Mouse (Mus musculus) cerebellum, postnatal 14 days (tissue): ENCODE results near the gene Tlnrd1.

ENCODE experiments used
- DNase-seq, 2 experiments: peaks; one replicate each; pipeline ENCODE4 v3.0.0; 2021; ENCODE audit warnings: mixed read lengths in 2 of 2

Gene Tlnrd1

DNA sequence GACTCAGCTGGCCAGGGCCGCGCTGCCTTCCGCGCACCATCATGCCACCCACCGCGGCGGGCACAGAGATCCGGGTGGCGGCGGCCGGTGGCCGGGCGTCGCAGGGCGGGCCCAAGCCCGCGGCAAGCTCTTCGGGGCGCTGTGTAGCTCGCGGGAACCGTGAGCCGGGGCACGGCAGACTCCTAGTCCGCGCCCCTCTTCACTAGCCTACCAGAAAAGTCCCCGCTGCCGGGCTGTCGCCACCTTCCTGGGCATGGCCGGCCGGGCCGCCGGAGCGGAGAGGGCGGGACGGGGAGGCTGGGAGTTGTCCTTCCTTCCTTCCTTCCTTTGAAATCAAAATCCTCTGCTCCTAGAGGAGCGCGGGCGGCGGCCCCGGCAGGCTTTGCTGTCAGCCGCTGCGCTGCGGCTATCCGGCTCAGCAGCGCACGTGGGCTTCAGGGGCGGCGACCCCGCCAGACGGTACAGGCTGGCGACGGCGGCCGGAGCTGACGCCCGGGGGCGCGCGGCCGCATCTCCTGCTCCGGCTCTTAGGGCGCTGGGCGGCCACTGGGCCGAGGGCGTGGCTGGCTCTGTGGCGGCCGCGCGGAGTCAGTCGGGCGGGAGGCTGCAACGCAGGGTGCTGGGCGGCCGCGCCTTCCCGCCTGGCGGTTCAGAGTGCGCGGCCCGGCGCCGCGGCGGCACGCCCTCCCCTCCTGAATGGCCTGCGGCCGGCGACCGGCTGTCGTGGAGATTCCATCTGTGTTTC is 657 bp downstream of the Tlnrd1 start:
- DNase-seq, result peak; percentile 65 to 75

- DNase-seq, result peak; percentile 57 to 62
Observed at GRCm38 (mm10) chr7:83882633-83883275, 1.4 kb downstream of the Tlnrd1 start.

GRCm38 (mm10) chr7:83882150-83882632 is 1.9 kb downstream of the Tlnrd1 start:
- DNase-seq, result peak in 1 of 2 experiments; percentile 35

GRCm38 (mm10) chr7:83878676-83879448 is 5.2 kb downstream of the Tlnrd1 start:
- DNase-seq, result no peak

GRCm38 (mm10) chr7:83877088-83877487 is 7.0 kb downstream of the Tlnrd1 start:
- DNase-seq, result no peak

DNA sequence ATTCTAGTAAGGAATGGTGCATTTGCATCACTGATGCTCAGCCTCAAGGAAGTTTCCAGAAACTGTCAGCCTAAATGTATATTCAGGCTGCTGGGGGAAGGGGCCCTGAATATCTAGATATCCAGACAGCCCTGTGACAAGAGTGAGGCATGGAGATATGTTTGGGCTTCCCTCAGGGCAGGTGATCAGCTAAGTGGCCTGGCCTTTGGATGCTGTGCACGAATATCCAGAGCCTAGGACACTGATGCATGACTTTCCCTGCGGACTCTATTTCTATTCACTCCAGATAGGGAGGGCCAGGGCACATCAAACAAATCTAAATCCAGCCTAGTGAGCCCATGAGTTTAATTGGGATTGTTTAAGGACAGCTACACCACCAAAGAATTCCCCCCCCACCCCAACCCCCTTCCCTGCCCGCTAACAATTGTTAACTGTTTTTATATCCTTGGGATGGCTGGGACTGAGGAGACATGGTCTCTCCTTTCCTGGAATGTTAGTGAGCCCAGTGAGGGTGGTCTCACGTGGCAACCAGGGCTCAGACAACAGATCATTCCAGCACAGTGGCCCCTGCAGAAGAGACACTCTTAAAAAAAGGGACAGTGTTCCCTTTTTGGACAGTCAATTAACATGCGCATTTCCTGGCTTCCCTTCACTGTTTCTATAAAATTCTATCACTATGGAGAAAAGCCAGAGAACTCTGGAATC is 14.1 kb downstream of the Tlnrd1 start:
- no peak for DNase-seq

DNA sequence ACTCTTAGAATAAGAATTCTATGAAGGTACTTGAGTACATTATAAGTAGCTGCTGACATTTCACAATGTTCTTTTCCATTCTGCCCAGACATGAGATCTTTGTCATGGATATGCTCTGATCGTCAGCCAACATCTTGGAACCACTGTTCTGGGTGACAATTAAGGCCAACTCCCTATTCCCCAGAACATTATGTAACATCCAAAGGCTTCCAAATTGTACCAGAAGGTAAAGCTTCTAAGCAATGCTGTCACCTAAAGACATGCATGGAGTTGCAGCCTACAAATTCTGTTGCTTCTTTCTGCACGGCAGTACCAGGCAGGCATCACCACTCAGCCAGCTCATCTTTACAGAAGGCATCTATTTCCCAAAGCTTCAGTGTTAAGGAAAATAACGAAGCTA is 15.9 kb downstream of the Tlnrd1 start:
- DNase-seq, result no peak

- DNase-seq, result no peak
Observed at GRCm38 (mm10) chr7:83863554-83863953, 20.6 kb downstream of the Tlnrd1 start.

DNA sequence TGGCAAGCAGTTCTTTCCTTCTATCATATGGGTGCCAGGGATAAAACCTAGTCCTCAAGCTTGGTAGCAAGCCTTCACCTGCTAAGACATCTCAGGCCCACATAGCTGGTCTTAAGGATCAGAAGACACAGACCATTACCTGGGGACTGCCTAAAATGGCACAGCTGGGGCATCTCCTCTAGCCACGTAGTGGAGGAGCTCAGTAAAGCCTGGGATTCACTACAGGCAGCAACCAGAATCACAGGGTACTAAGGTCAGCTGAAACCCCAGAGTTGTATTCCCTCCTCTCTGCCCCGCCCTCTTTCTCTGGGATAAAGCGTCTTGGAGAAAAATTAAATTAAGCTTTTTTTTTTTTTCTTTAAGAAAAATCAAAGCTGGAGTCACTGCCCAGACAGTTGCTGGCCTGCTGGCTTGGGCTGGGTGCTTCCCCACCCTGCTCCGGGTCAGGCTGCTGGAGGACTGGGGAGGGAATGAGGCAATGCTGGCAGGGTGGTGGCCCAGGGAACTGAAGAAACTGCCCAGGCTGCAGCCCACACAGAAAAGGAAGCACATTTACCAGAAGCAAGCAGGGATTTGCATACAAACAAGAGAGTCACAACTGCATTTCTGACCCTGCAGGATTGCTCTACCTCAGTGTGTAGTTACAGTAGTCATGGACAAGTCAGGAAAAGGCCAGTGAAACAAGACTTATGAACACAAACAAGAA is 24.6 kb downstream of the Tlnrd1 start:
- no peak for DNase-seq

- DNase-seq, result no peak
Observed at GRCm38 (mm10) chr7:83857921-83858320, 26.2 kb downstream of the Tlnrd1 start.

GRCm38 (mm10) chr7:83857208-83857488 is 27.0 kb downstream of the Tlnrd1 start:
- DNase-seq, result no peak

GRCm38 (mm10) chr7:83856353-83857207 is 27.5 kb downstream of the Tlnrd1 start:
- DNase-seq, result no peak

DNA sequence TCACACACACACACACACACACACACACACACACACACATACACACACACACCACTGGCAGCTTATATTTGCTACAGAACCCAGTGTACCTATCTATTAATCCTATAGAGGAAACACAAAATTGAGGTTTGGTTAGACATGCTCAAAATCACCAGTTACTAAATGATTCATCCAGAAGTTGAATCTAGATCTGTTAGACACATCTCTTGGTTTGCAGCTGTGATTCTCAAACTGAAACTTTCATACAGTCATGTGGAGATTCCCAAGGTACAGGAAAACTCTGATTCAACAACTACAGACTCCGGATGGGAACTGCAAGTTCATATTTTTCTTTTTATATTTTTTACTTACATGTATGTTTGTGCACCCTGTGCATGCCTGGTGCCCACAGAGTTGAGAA is 28.9 kb downstream of the Tlnrd1 start:
- DNase-seq, result no peak

- no peak for DNase-seq
Observed at GRCm38 (mm10) chr7:83852381-83853380, 31.4 kb downstream of the Tlnrd1 start.

DNA sequence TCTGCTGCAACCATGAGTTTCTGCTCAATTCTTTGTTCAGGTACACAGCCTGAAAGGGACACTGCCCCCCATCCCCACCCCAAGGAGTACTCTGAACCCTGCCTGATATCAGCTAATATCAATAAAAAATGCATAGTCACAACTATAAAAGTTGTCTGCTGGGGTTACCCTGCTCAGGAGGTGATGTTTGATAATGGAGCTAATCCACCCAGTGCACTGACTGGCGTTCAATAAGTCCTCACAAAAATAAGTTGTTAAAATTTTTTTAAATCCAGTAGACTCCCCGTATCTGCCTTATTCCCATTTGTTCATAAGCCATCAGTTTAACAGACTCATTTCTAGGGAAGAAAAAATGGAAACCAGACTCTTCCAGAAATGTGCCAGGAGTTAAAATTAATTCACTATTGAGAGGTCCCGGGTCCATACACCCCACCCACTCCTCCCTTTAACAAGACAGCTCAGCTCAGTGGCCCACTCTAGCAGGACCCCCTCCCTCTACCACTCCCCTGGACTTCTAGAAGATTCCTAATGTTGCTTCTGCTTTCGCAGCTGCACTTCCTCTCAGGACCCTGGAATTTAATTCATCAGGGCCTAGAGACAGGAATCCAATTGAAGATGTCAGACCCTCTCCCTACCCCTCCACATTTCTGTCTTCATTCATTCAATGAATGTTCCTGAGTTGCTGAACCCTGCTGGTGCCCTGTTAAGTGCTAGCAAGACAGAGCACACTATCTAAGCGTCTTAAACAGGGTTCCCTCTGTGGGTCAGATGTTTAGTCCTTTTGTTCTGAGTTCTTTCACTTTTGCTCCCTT is 32.3 kb downstream of the Tlnrd1 start:
- DNase-seq, result no peak

GRCm38 (mm10) chr7:83847187-83848075 is 36.7 kb downstream of the Tlnrd1 start:
- DNase-seq, result no peak

DNA sequence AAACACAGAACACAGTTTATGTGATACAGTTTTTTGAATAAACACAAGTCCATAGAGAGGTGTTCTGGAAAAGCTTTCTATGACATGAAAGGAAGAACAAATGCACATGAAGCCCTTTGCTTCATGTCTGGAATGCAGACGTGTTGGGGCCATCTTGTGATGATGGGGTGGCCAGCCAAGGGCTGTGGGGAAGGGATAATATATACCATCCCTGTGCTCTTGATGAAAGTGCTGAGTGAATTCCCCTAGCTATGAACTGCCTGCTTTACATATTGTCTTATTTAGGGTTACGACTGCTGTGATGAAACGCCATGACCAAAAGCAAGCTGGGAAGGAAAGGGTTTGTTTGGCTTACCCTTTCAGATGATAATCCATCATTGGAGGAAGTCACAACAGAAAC is 39.3 kb downstream of the Tlnrd1 start:
- no peak for DNase-seq
